Mouse (Mus musculus) lung, postnatal 0 days (tissue): Measurements from ENCODE around the gene Phip. TPM values are rescaled to one million over a fixed set of nuclear protein-coding genes. Genes with fewer than 3 reads are reported as not detected.

Experiments
- ATAC-seq: fragments of 200-750 bp; cut with Nextera tagmentation; 2 replicates; pipeline ENCODE4 v1.8.0; 2017; ENCODE audit warnings: moderate library complexity
- DNase-seq: peaks from one replicate; pipeline ENCODE4 v3.0.0-alpha.2; 2016; ENCODE audit warnings: low spot score
- H3K27ac ChIP-seq: fragments of 300-500 bp; sonication (generic); 2 replicates; pipeline ENCODE4 v1.5.1; 2014; ENCODE audit warnings: antibody characterized with exemption, mild to moderate bottlenecking, low read length, mixed read lengths
- H3K27me3 ChIP-seq: fragments of 300-500 bp; sonication (generic); replicated peaks from 2 replicates; pipeline ENCODE4 v1.6.1; 2014; ENCODE audit warnings: low read length, mixed read lengths; ENCODE audit not compliant: insufficient read depth
- H3K36me3 ChIP-seq: fragments of 300-500 bp; sonication (generic); 2 replicates; pipeline ENCODE4 v1.6.1; 2014; ENCODE audit warnings: low read length, mixed read lengths; ENCODE audit not compliant: insufficient read depth
- H3K4me1 ChIP-seq: fragments of 300-500 bp; sonication (generic); 2 replicates; pipeline ENCODE4 v1.6.1; 2014; ENCODE audit warnings: antibody characterized with exemption, low read depth, low read length, mixed read lengths; ENCODE audit not compliant: insufficient read depth
- H3K4me2 ChIP-seq: fragments of 300-500 bp; sonication (generic); replicated peaks from 2 replicates; pipeline ENCODE4 v1.6.1; 2014; ENCODE audit warnings: low read depth, mild to moderate bottlenecking, low read length, moderate library complexity, mixed read lengths
- H3K4me3 ChIP-seq: fragments of 300-500 bp; sonication (generic); 2 replicates; pipeline ENCODE4 v1.5.1; 2014; ENCODE audit warnings: low read depth, low read length
- H3K9ac ChIP-seq: fragments of 300-500 bp; sonication (generic); replicated peaks from 2 replicates; pipeline ENCODE4 v1.6.1; 2014; ENCODE audit warnings: low read depth, mild to moderate bottlenecking
- H3K9me3 ChIP-seq: fragments of 300-500 bp; sonication (generic); 2 replicates; pipeline ENCODE4 v1.6.1; 2016; ENCODE audit warnings: low read length, mixed read lengths
- CTCF ChIP-seq: IDR thresholded peaks from 2 replicates; pipeline ENCODE4 v1.5.1; 2016; ENCODE audit warnings: antibody characterized with exemption, mild to moderate bottlenecking
- EP300 ChIP-seq: IDR thresholded peaks from 2 replicates; pipeline ENCODE4 v1.6.1; 2016; ENCODE audit warnings: antibody characterized with exemption, mild to moderate bottlenecking, control low read depth
- WGBS: fragments of 180-500 bp; shearing (Covaris S2); extraction: QIAGEN DNeasy Blood & Tissue Kit; methylation state at CpG from one replicate; pipeline ENCODE4 v1.1.7; 2014; 5-methylcytosine and 5-hydroxymethylcytosine counted together
- polyA plus RNA-seq: library from polyadenylated mRNA; unstranded; fragments of >200 nt; fragmentation: Nextera tagmentation; extraction: Ambion mirVana; gene quantifications from 2 replicates; pipeline ENCODE4 v1.2.1, GENCODE M21; 2015

The Phip gene
- polyA plus RNA-seq, 1 experiment from 2014 or later, result 31.0 TPM

DNA sequence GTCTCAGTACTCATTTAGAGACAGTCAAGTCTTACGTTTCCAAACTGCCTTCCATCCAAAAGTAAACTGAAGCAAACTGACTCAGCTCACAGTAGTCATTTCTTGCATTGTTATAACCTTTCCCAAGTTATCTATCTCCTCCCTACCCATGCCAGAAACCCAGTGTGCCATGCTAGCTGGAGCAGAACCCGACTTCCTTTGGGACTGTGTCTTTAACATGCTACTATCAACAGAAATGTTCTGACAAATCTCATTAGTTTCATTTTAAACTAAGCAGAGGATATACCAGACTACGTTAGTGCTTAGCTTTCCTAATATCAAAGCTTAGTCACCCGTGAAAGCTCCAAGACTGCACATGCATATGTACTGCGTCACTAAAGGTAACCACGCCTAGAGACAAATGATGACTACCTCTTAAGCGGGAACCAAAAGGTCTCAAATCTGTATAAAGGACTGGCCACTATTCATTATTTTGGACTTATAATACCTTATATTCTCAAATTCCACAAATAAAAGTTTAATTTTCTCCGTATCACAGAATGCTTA lies 8.2 kb downstream of the Phip start:
- H3K9me3 ChIP-seq, result no peaks in the 10 kb centered on the region
- H3K9ac ChIP-seq, result no peak overlapping the region
- no peaks in the 10 kb centered on the region for H3K27me3 ChIP-seq
- no peaks in the 10 kb centered on the region for H3K36me3 ChIP-seq
- TF ChIP-seq EP300 (no peak), CTCF (no peak)
- 84% methylated on average over 8 of the region's 8 CpGs for WGBS
- H3K4me1 ChIP-seq, result no peaks in the 10 kb centered on the region
- DNase-seq (no peak), ATAC-seq (no peak)
- H3K4me2 ChIP-seq, result no peak overlapping the region
- no peak overlapping the region for H3K4me3 ChIP-seq
- no peak overlapping the region for H3K27ac ChIP-seq

DNA sequence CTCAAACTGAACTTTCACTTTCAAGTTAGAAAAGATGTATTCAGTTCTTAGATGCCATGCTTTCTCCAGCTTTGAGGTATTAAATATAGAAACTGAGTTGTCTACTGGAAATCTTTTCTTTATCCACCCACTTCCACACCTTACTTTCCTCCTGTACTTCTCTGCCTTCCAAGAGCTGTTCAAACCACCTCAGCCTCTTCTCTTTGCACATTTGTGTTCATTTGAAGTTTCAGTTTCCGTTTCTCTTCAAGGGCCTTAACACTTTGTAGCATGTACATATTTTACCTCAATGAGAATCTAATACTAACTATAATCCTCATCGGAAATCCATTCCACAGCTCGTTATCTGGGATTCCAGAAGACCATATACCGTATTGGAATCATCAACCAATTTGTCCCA lies 11.3 kb downstream of the Phip start:
- no peak; the same call in 1 of the 2 replicates for ATAC-seq
- Histone ChIP-seq H3K27me3 (no peaks in the 10 kb centered on the region), H3K9ac (no peak overlapping the region), H3K4me2 (no peak overlapping the region), H3K4me1 (no peaks in the 10 kb centered on the region), H3K4me3 (no peak overlapping the region), H3K9me3 (no peaks in the 10 kb centered on the region), H3K27ac (no peak overlapping the region), H3K36me3 (no peaks in the 10 kb centered on the region)
- peak; percentile 56 for DNase-seq
- TF ChIP-seq EP300, result no peak
- TF ChIP-seq CTCF, result no peak
- 72% methylated on average over 4 of the region's 4 CpGs for WGBS

DNA sequence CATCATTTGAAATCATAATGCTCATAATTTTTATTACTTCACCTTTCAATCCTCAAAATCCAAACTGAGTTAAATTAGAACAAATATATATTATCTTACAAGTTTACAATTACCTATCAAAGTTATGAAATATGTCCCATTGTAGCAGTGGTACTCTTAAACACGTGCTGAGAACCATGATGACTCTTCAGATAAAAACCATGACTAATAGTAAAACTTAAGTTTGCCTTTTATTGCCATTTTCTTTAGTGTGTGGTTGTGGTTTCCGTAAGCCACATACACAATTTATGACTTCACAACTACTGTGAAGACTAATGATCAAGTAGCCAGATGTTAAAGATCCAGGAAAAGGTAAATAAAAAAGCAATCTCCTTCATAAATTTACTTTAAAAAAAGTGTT lies 14.0 kb downstream of the Phip start:
- 65% methylated on average over 2 of the region's 2 CpGs for WGBS
- DNase-seq (no peak), ATAC-seq (no peak)
- H3K4me2 ChIP-seq, result no peak overlapping the region
- H3K27me3 ChIP-seq, result no peaks in the 10 kb centered on the region
- H3K27ac ChIP-seq, result no peak overlapping the region
- H3K4me3 ChIP-seq, result no peak overlapping the region
- no peaks in the 10 kb centered on the region for H3K9me3 ChIP-seq
- no peaks in the 10 kb centered on the region for H3K36me3 ChIP-seq
- no peaks in the 10 kb centered on the region for H3K4me1 ChIP-seq
- no peak overlapping the region for H3K9ac ChIP-seq
- TF ChIP-seq CTCF (no peak), EP300 (no peak)

DNA sequence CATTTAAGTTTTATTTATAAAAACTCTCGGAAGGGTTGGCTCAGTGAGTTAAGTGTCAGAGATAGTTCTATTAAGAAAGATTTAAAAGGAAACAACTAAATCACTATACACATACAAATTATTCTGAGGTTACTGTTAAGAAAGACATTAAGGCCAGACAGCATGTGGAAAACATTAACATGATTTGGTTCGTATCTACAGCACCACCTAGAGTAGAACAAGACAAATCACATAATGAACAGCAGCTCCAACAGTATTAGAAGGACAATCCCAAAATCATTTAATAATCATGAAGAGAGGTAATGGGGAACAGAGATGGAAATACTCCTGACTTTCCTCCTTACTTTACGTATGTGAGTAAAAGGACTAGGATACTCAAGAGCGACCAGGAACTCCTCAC lies 20.0 kb downstream of the Phip start:
- Histone ChIP-seq H3K4me2 (no peak overlapping the region), H3K4me3 (no peak overlapping the region), H3K27ac (no peak overlapping the region), H3K9me3 (no peaks in the 10 kb centered on the region), H3K4me1 (no peaks in the 10 kb centered on the region), H3K9ac (no peak overlapping the region), H3K27me3 (no peaks in the 10 kb centered on the region), H3K36me3 (peaks cover 10% of the 10 kb centered on the region)
- WGBS, result 71% methylated on average over 4 of the region's 4 CpGs
- DNase-seq, result peak; percentile 41
- peak; percentile 62 for TF ChIP-seq CTCF
- TF ChIP-seq EP300, result no peak
- ATAC-seq, result no peak

DNA sequence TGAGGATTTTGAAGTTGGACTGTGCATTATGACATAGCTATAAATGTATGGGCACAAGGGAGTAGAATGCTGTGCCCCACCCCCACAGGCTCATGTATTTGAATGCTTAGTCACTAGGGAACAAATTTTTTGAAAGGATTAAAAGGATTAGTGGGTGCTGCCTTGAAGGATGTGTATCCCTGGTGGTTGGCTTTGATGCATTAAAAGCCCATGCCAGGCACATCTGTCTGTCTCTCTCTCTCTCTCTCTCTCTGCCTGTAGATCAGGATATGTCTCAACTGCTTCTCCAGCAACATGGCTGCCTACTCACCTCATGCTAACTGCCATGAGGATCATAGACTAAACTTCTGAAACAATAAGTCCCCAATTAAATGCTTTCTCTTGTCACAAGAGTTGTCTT lies 23.0 kb downstream of the Phip start:
- no peak overlapping the region for H3K27ac ChIP-seq
- no peaks in the 10 kb centered on the region for H3K27me3 ChIP-seq
- no peak for DNase-seq
- H3K4me2 ChIP-seq, result no peak overlapping the region
- H3K36me3 ChIP-seq, result peaks cover 10% of the 10 kb centered on the region
- ATAC-seq, result no peak
- H3K4me3 ChIP-seq, result no peak overlapping the region
- H3K4me1 ChIP-seq, result no peaks in the 10 kb centered on the region
- H3K9me3 ChIP-seq, result no peaks in the 10 kb centered on the region
- H3K9ac ChIP-seq, result no peak overlapping the region
- TF ChIP-seq EP300 (no peak), CTCF (no peak)

DNA sequence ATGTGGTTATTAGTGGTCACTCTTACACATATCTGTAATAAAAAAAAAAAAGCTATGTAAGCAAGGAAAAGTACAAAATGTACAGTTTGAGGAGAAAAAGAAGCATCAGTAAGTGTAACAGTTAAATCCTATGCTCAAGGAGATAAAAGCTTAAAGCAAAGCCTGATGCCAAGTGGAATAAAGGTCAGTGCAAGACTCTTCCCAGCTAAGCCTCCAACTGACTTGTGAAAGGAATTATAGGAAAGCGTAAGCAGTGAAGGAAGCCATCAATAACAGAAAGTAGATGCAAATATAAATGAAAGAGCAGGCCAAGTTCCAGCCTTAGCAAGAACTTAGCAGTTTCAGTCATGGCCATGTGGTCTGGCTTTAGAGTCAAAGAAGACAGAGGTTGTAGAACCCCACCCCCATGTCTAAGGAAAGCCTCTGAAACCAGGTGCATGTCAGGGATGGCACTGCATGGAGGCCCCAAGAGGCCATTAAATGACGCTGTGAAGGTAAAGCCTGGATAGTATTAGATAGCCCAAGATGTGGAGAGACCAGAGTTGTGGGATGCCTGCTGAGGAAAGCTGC lies 23.8 kb downstream of the Phip start:
- Histone ChIP-seq H3K9me3 (no peaks in the 10 kb centered on the region), H3K4me1 (no peaks in the 10 kb centered on the region), H3K4me2 (no peak overlapping the region), H3K27ac (no peak overlapping the region), H3K9ac (no peak overlapping the region), H3K4me3 (no peak overlapping the region), H3K27me3 (no peaks in the 10 kb centered on the region), H3K36me3 (peaks cover 10% of the 10 kb centered on the region)
- ATAC-seq (no peak), DNase-seq (no peak)
- WGBS, result 90% methylated on average over 2 of the region's 2 CpGs
- no peak for TF ChIP-seq EP300
- TF ChIP-seq CTCF, result no peak

DNA sequence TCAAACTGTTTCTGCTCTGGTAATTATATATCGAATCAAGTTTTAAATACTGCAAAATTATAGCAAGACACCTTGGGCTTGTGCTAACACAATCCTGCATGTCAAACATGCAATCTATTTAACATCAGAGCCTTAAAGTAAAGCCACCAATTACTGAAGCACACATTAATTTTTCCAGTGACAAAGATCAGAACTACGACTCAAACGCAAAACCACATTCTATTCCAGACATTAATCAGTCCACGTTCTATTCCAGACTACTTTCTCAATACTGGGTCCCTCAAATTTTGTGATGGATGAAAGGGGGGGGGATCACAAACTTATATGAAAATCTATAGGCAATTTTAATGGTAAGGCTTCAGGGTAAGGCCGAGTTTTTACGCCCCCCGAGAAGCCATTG lies 68.1 kb downstream of the Phip start:
- 93% methylated on average over 7 of the region's 7 CpGs for WGBS
- H3K27ac ChIP-seq, result no peak overlapping the region
- no peak overlapping the region for H3K4me3 ChIP-seq
- DNase-seq, result no peak
- peaks cover 25% of the 10 kb centered on the region for H3K36me3 ChIP-seq
- no peak for TF ChIP-seq CTCF
- no peak for TF ChIP-seq EP300
- H3K9me3 ChIP-seq, result no peaks in the 10 kb centered on the region
- no peak overlapping the region for H3K4me2 ChIP-seq
- no peaks in the 10 kb centered on the region for H3K27me3 ChIP-seq
- no peak overlapping the region for H3K9ac ChIP-seq
- no peak for ATAC-seq
- H3K4me1 ChIP-seq, result no peaks in the 10 kb centered on the region
